Mouse (Mus musculus) CH12.LX (cell line): ENCODE data around the gene Trap1. TPM values are rescaled to one million over a fixed set of nuclear protein-coding genes. Genes with fewer than 3 reads are reported as not detected.

ENCODE experiments used
- DNase-seq: peaks from one replicate; pipeline ENCODE4 v3.0.0-alpha.2; 2013; ENCODE audit errors: extremely low read depth
- H3K27ac ChIP-seq: 2 replicates; pipeline ENCODE4 v1.5.1; 2012; ENCODE audit warnings: low read depth, mild to moderate bottlenecking, control low read depth, moderate library complexity; ENCODE audit not compliant: insufficient read depth
- H3K27me3 ChIP-seq: replicated peaks from 2 replicates; pipeline ENCODE3; 2012; ENCODE audit warnings: inconsistent platforms
- H3K36me3 ChIP-seq, 2 experiments: replicated peaks in 1 of 2; 2 replicates each; pipeline versions ENCODE3 to v1.6.1; 2012; ENCODE audit warnings: inconsistent platforms in 1 of 2, low read length in 1 of 2, mild to moderate bottlenecking in 1 of 2, mixed read lengths in 1 of 2, moderate library complexity in 1 of 2; ENCODE audit not compliant: control insufficient read depth in 1 of 2, insufficient read depth in 1 of 2
- H3K4me1 ChIP-seq, 2 experiments: 2 replicates each; pipeline ENCODE4 v1.6.1; 2012; ENCODE audit warnings: inconsistent platforms in 1 of 2, moderate library complexity in 1 of 2; ENCODE audit not compliant: insufficient read depth in 2 of 2, control insufficient read depth in 1 of 2
- H3K4me2 ChIP-seq: 2 replicates; pipeline ENCODE4 v1.6.1; 2012; ENCODE audit warnings: low read depth, mild to moderate bottlenecking, control low read depth; ENCODE audit not compliant: poor library complexity, insufficient read depth, severe bottlenecking
- H3K4me3 ChIP-seq, 3 experiments: fragments of 150-350 bp in 1 of 3; sonication (generic) in 1 of 3; replicated peaks in 1 of 3; 2 replicates each; pipeline versions ENCODE3 to v1.5.1; 2011 to 2012; ENCODE audit warnings: low read depth in 2 of 3, low read length in 2 of 3, mild to moderate bottlenecking in 2 of 3, moderate library complexity in 2 of 3, control low read depth in 1 of 3, improper control_type of control experiment in 1 of 3, inconsistent platforms in 1 of 3, mixed read lengths in 1 of 3; ENCODE audit not compliant: poor library complexity in 1 of 3
- H3K79me2 ChIP-seq: replicated peaks from 2 replicates; pipeline ENCODE4 v1.6.1; 2012; ENCODE audit warnings: mild to moderate bottlenecking, moderate library complexity; ENCODE audit not compliant: control insufficient read depth, poor library complexity, insufficient read depth, severe bottlenecking; ENCODE audit errors: extremely low read depth
- H3K9ac ChIP-seq: 2 replicates; pipeline ENCODE4 v1.6.1; 2012; ENCODE audit warnings: low read depth, mild to moderate bottlenecking, control low read depth, moderate library complexity; ENCODE audit not compliant: insufficient read depth
- H3K9me3 ChIP-seq: replicated peaks from 2 replicates; pipeline ENCODE3; 2012; ENCODE audit warnings: low read length, inconsistent platforms, mixed read lengths
- BHLHE40 ChIP-seq: IDR thresholded peaks from 2 replicates; pipeline ENCODE4 v1.6.1; 2011; ENCODE audit warnings: mild to moderate bottlenecking, low read depth, low read length, improper control_type of control experiment
- CHD2 ChIP-seq: IDR thresholded peaks from 2 replicates; pipeline ENCODE4 v1.6.1; 2011; ENCODE audit warnings: low read length, improper control_type of control experiment
- ETS1 ChIP-seq: conservative IDR thresholded peaks from 2 replicates; pipeline ENCODE4 v1.6.1; 2012; ENCODE audit warnings: low read depth, mild to moderate bottlenecking, inconsistent platforms, low read length, improper control_type of control experiment, moderate library complexity
- IRF4 ChIP-seq: IDR thresholded peaks from 2 replicates; pipeline ENCODE4 v1.6.1; 2014; ENCODE audit warnings: low read depth, mild to moderate bottlenecking, inconsistent platforms, low read length, improper control_type of control experiment
- JUN ChIP-seq: IDR thresholded peaks from 2 replicates; pipeline ENCODE4 v1.6.1; 2011; ENCODE audit warnings: low read depth, mild to moderate bottlenecking, low read length, improper control_type of control experiment, moderate library complexity; ENCODE audit not compliant: insufficient read depth
- MAX ChIP-seq: IDR thresholded peaks from 2 replicates; pipeline ENCODE4 v1.6.1; 2011; ENCODE audit warnings: low read length, improper control_type of control experiment
- MAZ ChIP-seq: IDR thresholded peaks from 2 replicates; pipeline ENCODE4 v1.6.1; 2012; ENCODE audit warnings: low read depth, mild to moderate bottlenecking, inconsistent platforms, low read length, improper control_type of control experiment, moderate library complexity
- MEF2A ChIP-seq: IDR thresholded peaks from 2 replicates; pipeline ENCODE4 v1.6.1; 2014; ENCODE audit warnings: low read depth, mild to moderate bottlenecking, inconsistent platforms, low read length, improper control_type of control experiment, borderline replicate concordance
- POLR2A ChIP-seq: IDR thresholded peaks from 2 replicates; pipeline ENCODE4 v1.6.1; 2011; ENCODE audit warnings: low read depth, mild to moderate bottlenecking, improper control_type of control experiment, low read length
- SMC3 ChIP-seq: IDR thresholded peaks from 2 replicates; pipeline ENCODE4 v1.6.1; 2011; ENCODE audit warnings: low read depth, low read length, improper control_type of control experiment
- TBP ChIP-seq: conservative IDR thresholded peaks from 2 replicates; pipeline ENCODE4 v1.6.1; 2011; ENCODE audit warnings: low read depth, low read length, improper control_type of control experiment
- TCF12 ChIP-seq: IDR thresholded peaks from 2 replicates; pipeline ENCODE4 v1.6.1; 2014; ENCODE audit warnings: low read depth, mild to moderate bottlenecking, inconsistent platforms, low read length, improper control_type of control experiment
- UBTF ChIP-seq: IDR thresholded peaks from 2 replicates; pipeline ENCODE4 v1.6.1; 2012; ENCODE audit warnings: low read depth, mild to moderate bottlenecking, inconsistent platforms, low read length, improper control_type of control experiment, moderate library complexity
- USF1 ChIP-seq: IDR thresholded peaks from 2 replicates; pipeline ENCODE4 v1.6.1; 2014; ENCODE audit warnings: low read depth, mild to moderate bottlenecking, inconsistent platforms, low read length, improper control_type of control experiment
- ZMIZ1 ChIP-seq: IDR thresholded peaks from 2 replicates; pipeline ENCODE4 v1.6.1; 2012; ENCODE audit warnings: low read depth, mild to moderate bottlenecking, inconsistent platforms, low read length, improper control_type of control experiment
- ZNF384 ChIP-seq: IDR thresholded peaks from 2 replicates; pipeline ENCODE4 v1.6.1; 2012; ENCODE audit warnings: low read depth, low read length, improper control_type of control experiment, inconsistent platforms
- dilution Hi-C: fragments of 300-500 bp; cut with MboI; formaldehyde crosslinking; loops from 2 replicates; pipeline ENCODE4 v1.14.3; 2020; ENCODE audit warnings: low sequenced_read_pairs; ENCODE audit not compliant: extremely low pct_unique_long_range_greater_than_20kb, extremely low pct_ligation_motif_present
- in situ Hi-C: fragments of 300-500 bp; cut with MboI; formaldehyde crosslinking; loops from 3 replicates; pipeline ENCODE4 v1.14.3; 2019; ENCODE audit warnings: low sequenced_read_pairs, low pct_ligation_motif_present, low pct_unique_long_range_greater_than_20kb, mixed read lengths
- polyA plus RNA-seq: library from polyadenylated mRNA; unstranded; fragments of >175 nt; gene quantifications from 2 replicates; pipeline ENCODE4 v1.2.1, GENCODE M21; 2012; ENCODE audit warnings: low read depth; ENCODE audit not compliant: insufficient read length
- total RNA-seq, 2 experiments: library from RNA; depleted of rRNA; stranded (reverse); fragments of 300-350 nt in 1 of 2; fragments of >200 nt in 1 of 2; gene quantifications; 2 replicates each; pipeline ENCODE4 v1.2.3; 2012 to 2014

The Trap1 gene
- total and polyA plus RNA-seq, 3 experiments: 143 to 284 (median 167) TPM

GRCm38 (mm10) chr16:4096141-4096540 is 18.5 kb upstream of the Trap1 start:
- DNase-seq: no peak
- no peak for TF ChIP-seq MAX
- TF ChIP-seq UBTF: no peak
- TF ChIP-seq SMC3: no peak
- TF ChIP-seq ETS1: no peak
- TF ChIP-seq USF1: no peak
- TF ChIP-seq MEF2A: no peak
- Histone ChIP-seq H3K79me2 (no peaks in the 10 kb centered on the region), H3K4me2 (no peak overlapping the region), H3K9ac (no peak overlapping the region), H3K9me3 (no peaks in the 10 kb centered on the region), H3K27me3 (no peaks in the 10 kb centered on the region), H3K4me3 (no peak overlapping the region), H3K36me3 (peaks cover 76 to 88% of the 10 kb centered on the region in 2 experiments), H3K4me1 (no peaks in the 10 kb centered on the region), H3K27ac (no peak overlapping the region)
- dilution Hi-C loops: no loop called here
- in situ Hi-C loops: no loop called here

GRCm38 (mm10) chr16:4087214-4087913 is 9.7 kb upstream of the Trap1 start:
- no peak for DNase-seq
- H3K79me2 ChIP-seq: no peaks in the 10 kb centered on the region
- H3K4me2 ChIP-seq: no peak overlapping the region
- in situ Hi-C loops: no loop called here
- no peaks in the 10 kb centered on the region for H3K9me3 ChIP-seq
- H3K36me3 ChIP-seq: peaks cover 74 to 89% of the 10 kb centered on the region in 2 experiments
- no peak overlapping the region for H3K9ac ChIP-seq
- H3K27ac ChIP-seq: no peak overlapping the region
- no peaks in the 10 kb centered on the region for H3K27me3 ChIP-seq
- dilution Hi-C loops: no loop called here
- H3K4me1 ChIP-seq: no peaks in the 10 kb centered on the region
- TF ChIP-seq SMC3 (no peak), POLR2A (no peak), MAZ (no peak), CHD2 (no peak), ZNF384 (no peak), MAX (no peak), TCF12 (no peak), IRF4 (no peak), BHLHE40 (no peak), ZMIZ1 (no peak)
- H3K4me3 ChIP-seq: no peak overlapping the region

GRCm38 (mm10) chr16:4085851-4086387 is 8.3 kb upstream of the Trap1 start:
- H3K27ac ChIP-seq: no peak overlapping the region
- no peak overlapping the region for H3K4me3 ChIP-seq
- no peaks in the 10 kb centered on the region for H3K79me2 ChIP-seq
- no peaks in the 10 kb centered on the region for H3K9me3 ChIP-seq
- peaks cover 0 to 14% of the 10 kb centered on the region in 2 experiments; a peak in 2 of 4 replicates for H3K4me1 ChIP-seq
- DNase-seq: no peak
- TF ChIP-seq ZMIZ1: no peak
- no peak for TF ChIP-seq ZNF384
- no peak for TF ChIP-seq CHD2
- no peak for TF ChIP-seq TBP
- TF ChIP-seq JUN: no peak
- no peak for TF ChIP-seq TCF12
- H3K4me2 ChIP-seq: no peak overlapping the region
- H3K9ac ChIP-seq: no peak overlapping the region
- H3K36me3 ChIP-seq: peaks cover 64 to 84% of the 10 kb centered on the region in 2 experiments
- in situ Hi-C loops: no loop called here
- dilution Hi-C loops: no loop called here
- H3K27me3 ChIP-seq: no peaks in the 10 kb centered on the region
